ENCODE assay signal across 9 mouse cellular contexts in the genomic region with DNA sequence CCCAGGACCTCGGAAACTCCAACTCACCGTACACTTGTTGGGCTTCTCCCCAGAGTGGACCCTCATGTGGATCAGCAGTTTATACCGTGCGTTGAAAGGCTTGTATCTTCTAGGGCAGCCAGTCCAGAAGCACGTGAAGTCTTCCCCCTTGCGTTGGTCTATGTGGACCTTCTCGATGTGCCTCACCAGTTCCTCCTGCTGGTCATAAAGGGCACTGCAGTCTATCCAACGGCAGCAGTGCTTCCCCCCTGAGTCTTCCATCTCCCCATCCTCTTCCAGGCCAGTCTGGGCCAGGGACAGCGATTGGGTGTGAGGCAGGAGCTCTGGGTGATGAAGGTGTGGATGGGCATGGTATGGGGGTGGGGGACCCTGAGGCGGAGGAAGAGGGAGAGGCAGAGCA.
DNase-seq lines count a peak whose midpoint lies in the region; ATAC-seq and TF ChIP-seq lines count a peak whose summit lies in the region.
"Had no signal": no experiment of that assay in that cellular context is flagged by ENCODE, and none has a peak within 500 bp of the region (broad histone marks: within the 10 kb centered on the region; RNA-seq: fewer than 3 reads in every experiment).

No protein-coding gene starts in this region.

- no peak overlapping the region for H3K4me2 ChIP-seq in hindbrain, embryonic 11.5 days (replicated peaks; ENCODE audit: low read depth, low read length)
- H3K4me2 ChIP-seq in hindbrain, embryonic 12.5 days (replicated peaks): no peak overlapping the region

- H3K4me3 ChIP-seq in hindbrain, embryonic 11.5 days (ENCODE audit: low read depth, low read length): no peak overlapping the region
- H3K4me3 ChIP-seq in hindbrain, embryonic 12.5 days: no peak overlapping the region
- no peak overlapping the region for H3K4me3 ChIP-seq in thymus, adult 2 months (ENCODE audit: control insufficient read depth, insufficient read depth, low read length)
- H3K4me3 ChIP-seq: erythroblast, embryonic 14.5 days had no signal

- H3K4me1 ChIP-seq in hindbrain, embryonic 11.5 days (replicated peaks; ENCODE audit: control insufficient read depth, insufficient read depth, low read length): no peaks in the 10 kb centered on the region
- H3K4me1 ChIP-seq in hindbrain, embryonic 12.5 days: no peaks in the 10 kb centered on the region
- no peaks in the 10 kb centered on the region for H3K4me1 ChIP-seq in thymus, adult 2 months (replicated peaks; ENCODE audit: control insufficient read depth, insufficient read depth, low read length)

- no peak for TF ChIP-seq POLR2A in thymus, adult 2 months (IDR thresholded peaks at IDR 0.05; ENCODE audit: control insufficient read depth, extremely low read depth, insufficient read depth, low read length, poor library complexity)

- H3K9ac ChIP-seq in hindbrain, embryonic 11.5 days (ENCODE audit: low read depth, low read length): no peak overlapping the region
- no peak overlapping the region for H3K9ac ChIP-seq in hindbrain, embryonic 12.5 days

- peak; percentile 81; the same call in 1 of the 2 replicates for TF ChIP-seq CTCF in thymus, adult 2 months (IDR thresholded peaks at IDR 0.05; ENCODE audit: borderline replicate concordance, control insufficient read depth, extremely low read depth, insufficient read depth, low read length, poor library complexity)

- H3K36me3 ChIP-seq in hindbrain, embryonic 11.5 days (ENCODE audit: control insufficient read depth, insufficient read depth, low read length): no peaks in the 10 kb centered on the region
- no peaks in the 10 kb centered on the region for H3K36me3 ChIP-seq in hindbrain, embryonic 12.5 days
- H3K36me3 ChIP-seq in thymus, adult 2 months (ENCODE audit: control insufficient read depth, insufficient read depth, low read length): no peaks in the 10 kb centered on the region

- no peak for ATAC-seq in hindbrain, embryonic 11.5 days (ENCODE audit: low FRiP score)
- ATAC-seq in hindbrain, embryonic 12.5 days (ENCODE audit: low FRiP score): no peak

- WGBS in hindbrain, embryonic 11.5 days: 69% methylated on average over 10 of the region's 10 CpGs
- WGBS in hindbrain, embryonic 12.5 days: 75% methylated on average over 10 of the region's 10 CpGs
- WGBS in thymus, adult 2 months: 42% methylated on average over 10 of the region's 10 CpGs

- H3K9me3 ChIP-seq in hindbrain, embryonic 11.5 days (ENCODE audit: control insufficient read depth, low read length): no peaks in the 10 kb centered on the region
- H3K9me3 ChIP-seq in hindbrain, embryonic 12.5 days (replicated peaks): no peaks in the 10 kb centered on the region

- H3K27ac ChIP-seq in hindbrain, embryonic 11.5 days (ENCODE audit: low read depth, low read length): no peak overlapping the region
- no peak overlapping the region for H3K27ac ChIP-seq in hindbrain, embryonic 12.5 days
- H3K27ac ChIP-seq in thymus, adult 2 months (ENCODE audit: control insufficient read depth, insufficient read depth, low read length): no peak overlapping the region

- H3K27me3 ChIP-seq in hindbrain, embryonic 11.5 days (ENCODE audit: control insufficient read depth, insufficient read depth, low read length): no peaks in the 10 kb centered on the region
- H3K27me3 ChIP-seq in hindbrain, embryonic 12.5 days: no peaks in the 10 kb centered on the region
- H3K27me3 ChIP-seq in thymus, adult 2 months (ENCODE audit: control insufficient read depth, insufficient read depth, low read length): no peaks in the 10 kb centered on the region

- peak; percentile 27 for DNase-seq in hindbrain, embryonic 11.5 days (ENCODE audit: low spot score)
- DNase-seq in A20 (ENCODE audit: low read depth, low spot score): peak; percentile 56
- DNase-seq in R1 (ENCODE audit: low read depth, low spot score): peak; percentile 74
- peak; percentile 47 for DNase-seq in embryo, embryonic 11 days
- DNase-seq in lung, postnatal 14 days: peak; percentile 54
- DNase-seq in thymus, adult 2 months: peak; percentile 55
- no peak for DNase-seq in Muller cell, postnatal 12 days (ENCODE audit: inconsistent ontology term)
